Mouse (Mus musculus): ENCODE results near the gene Mfsd4b2.
"Not testable (repeated sequence)": the region's sequence is repeated elsewhere in the genome, so short reads cannot be mapped to it uniquely, and the experiment has no call there.

The Mfsd4b2 gene

DNA sequence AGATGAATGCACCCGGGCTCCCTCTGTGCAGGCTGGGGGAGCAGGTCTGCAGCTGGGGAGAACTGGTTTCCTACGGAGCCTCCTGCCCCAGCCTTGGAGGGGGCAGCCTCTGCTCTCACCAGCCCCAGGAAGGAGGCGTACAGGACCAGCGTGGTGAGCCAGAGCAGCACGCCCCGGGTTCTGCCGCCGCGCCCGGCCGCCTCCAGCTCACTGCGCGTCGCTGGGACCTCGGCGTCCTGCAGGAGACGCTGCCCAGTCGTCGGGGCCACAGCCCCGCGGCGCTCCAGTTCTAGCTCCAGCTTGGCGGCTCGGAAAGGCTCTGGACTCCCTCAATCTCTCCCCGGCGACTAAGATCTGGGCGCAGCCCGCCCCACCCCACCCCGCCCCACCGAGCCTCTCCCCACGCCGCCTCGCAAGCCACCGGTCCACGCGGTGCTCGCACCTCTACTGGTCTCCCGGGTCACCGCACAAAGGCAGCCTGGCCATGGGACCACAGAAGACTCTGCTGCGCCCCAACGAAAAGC is at the start of gene Mfsd4b2:
TSS of gene Mfsd4b2 (minus strand) at position 308 of the 524 bp plus-strand sequence.
- peak; percentile 62 for DNase-seq (ENCODE audit: low spot score)

DNA sequence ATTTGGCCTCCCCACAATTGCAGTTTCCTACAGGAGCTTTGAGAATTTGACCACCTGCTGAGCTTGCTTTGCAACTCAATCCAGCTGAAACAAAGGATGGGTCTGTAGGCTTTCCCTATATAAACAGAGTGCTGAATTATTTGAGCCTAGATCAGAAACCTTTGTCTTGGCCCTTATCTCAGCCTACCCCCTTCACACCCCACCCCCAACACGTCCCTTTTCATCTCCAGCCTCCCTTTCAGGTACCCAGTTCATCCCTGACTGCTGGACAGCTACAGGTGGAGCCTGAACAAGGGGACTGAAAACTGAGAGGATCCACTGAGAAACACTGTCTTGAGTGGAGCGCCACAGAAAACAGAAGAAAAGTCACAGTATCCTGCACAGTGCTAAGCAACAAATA is 49.0 kb upstream of the Mfsd4b2 start:
- DNase-seq (ENCODE audit: low spot score) = no peak

DNA sequence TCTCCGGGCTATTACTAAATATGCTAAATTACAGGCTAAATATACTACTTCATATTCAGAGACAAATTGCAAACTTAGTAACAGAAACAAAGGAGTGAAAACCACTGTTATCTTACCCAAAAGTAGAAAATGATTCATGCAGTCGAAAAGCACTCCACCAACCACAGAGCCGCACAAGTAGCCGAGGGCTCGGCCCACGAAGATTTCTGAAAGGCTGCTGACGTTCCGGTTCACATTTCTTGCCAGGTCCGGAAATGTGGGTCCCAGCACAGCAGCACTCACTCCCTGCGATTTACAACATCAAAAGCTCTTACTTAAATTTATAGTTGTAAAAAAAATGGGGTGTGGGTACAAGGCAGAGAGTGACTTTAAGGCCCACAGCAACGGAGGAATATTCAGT is 48.3 kb upstream of the Mfsd4b2 start:
- DNase-seq (ENCODE audit: low spot score) = no peak

- no peak for DNase-seq (ENCODE audit: low spot score)
Measured at GRCm38 (mm10) chr10:39967512-39967911, 40.8 kb upstream of the Mfsd4b2 start.

DNA sequence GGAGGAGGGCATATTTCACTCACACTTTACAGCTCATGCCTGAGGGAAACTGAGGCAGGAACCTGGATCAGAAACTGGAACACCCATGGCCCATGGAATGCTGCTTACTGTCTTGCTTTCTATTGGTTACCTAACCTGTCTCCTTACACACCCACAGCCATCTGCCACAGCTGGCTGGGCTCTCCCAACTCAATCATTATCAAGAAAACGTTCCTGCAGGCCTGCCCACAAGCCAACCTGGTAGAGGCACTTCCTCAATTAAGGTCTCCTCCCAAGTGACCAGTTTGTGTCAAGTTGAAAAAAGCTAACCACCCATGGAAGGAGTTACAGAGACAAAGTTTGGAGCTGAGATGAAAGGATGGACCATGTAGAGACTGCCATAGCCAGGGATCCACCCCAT is 35.2 kb upstream of the Mfsd4b2 start:
- DNase-seq (ENCODE audit: low spot score) = no peak

DNA sequence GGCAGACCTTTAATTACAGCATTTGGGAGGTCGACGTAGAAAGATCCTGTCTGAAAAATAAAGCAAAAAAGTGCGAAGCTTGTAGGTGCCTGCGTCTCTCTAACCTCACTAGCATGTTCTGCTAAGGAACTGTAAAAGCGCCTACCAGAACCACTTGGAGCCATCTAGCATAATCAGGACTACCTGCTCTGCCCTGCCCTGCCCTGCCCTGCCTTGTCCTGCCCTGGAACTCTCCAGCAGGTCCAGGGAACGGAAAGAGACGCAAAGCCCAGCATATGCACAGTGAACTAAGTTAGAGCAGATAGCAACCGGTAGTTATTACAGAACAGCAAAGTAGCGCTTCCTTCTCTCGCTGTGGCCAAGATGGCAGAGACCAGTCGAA is 33.7 kb upstream of the Mfsd4b2 start:
- no peak for DNase-seq (ENCODE audit: low spot score)

DNA sequence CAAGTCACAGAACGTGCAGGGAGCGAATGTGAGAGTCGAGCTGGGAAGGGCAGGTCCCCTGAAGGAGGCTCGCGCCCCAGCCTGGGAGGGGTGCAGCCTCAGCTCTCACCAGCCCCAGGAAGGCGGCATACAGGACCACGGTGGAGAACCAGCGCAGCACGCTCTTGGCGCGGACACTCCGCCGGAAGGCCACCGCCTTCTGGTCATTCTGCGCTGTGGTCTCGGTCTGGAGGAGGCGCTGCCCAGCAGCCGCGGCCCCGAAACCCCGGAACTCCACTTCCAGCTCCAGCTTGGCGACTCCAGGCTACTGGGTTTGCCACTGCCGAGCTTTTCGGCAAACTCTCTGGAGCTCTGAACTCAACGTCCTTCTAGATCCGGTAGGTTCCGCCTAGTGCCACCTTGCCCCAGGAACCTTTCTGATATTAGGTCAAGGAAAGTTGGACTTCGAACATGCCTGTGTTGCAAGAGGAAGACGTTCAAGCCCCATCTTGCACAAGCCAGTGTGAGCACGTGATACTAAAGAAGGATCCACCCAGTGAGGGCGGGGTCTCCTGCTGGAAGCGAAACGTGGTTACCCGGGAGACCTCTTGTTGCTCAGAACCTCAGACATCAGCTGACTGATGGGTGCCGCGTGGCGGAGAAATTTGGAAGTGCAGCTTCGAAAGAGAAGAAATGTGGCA is 33.2 kb upstream of the Mfsd4b2 start, which contains the start of gene Mfsd4b3:
TSS of gene Mfsd4b3 (minus strand) at position 393 of the 680 bp plus-strand sequence.
- DNase-seq (ENCODE audit: low spot score) = peak; percentile 95

DNA sequence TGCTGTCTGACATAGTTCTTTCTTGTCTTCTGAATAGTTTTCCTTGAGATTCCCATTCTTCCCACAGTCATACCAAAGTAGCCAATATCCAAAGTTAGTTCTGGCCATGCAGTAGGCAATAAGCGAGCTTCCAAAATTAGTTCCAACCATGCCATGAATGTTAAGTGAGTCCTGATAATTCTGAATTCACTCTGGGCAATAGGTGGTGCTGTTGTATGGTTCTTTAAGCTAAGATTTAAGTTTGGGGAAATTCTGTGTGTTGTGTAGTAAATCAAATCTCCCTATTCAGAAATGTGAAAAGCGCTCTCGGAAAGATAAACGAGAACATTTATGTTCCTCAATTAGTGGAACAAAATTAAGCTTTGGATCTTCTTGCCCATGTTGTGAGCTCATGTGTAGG is 31.5 kb upstream of the Mfsd4b2 start:
- peak; percentile 49 for DNase-seq (ENCODE audit: low spot score)

- no peak for DNase-seq (ENCODE audit: low spot score)
Measured at GRCm38 (mm10) chr10:39956340-39956878, 29.7 kb upstream of the Mfsd4b2 start.

DNA sequence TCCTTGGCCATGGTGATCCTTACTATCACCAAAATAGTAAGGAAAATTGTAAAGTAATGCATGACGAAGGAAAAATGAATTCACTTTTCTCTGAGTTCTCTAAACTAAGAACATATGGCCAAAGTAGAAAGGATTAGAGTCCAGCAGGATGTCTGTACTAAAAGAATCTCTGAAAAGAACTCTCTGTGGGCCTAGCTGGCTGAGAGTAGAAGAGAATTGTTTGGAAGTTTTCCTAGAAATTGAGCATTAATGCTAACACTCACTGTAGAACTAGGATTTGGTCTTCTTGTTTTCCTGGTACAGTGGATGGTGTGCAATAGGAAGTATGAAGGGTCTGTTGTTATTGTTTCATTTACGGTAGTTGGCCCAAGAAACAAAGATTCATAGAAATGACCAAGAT is 28.4 kb upstream of the Mfsd4b2 start:
- DNase-seq (ENCODE audit: low spot score) = no peak

- no peak for DNase-seq (ENCODE audit: low spot score)
Measured at GRCm38 (mm10) chr10:39949377-39949954, 22.7 kb upstream of the Mfsd4b2 start.

DNA sequence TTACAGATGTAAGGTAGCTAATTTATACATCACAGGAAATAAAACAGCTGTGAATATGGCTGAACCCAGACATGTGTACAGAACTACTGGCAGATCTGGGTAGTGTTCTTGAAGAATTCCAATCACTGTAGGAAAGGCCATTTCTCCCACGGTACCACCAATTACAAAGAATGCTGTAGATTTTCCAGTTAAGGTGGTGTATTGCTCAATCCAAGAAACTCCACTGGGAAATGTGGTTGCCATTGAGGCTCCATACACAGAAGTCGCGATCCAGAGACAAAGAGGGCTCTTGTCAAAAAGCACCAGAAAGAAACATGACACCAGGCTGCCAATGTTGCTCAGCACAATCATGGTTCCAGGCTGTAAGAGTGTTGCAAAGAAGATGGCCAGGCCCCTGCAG is 20.5 kb upstream of the Mfsd4b2 start:
- not testable (repeated sequence) for DNase-seq (ENCODE audit: low spot score)

- no peak for DNase-seq (ENCODE audit: low spot score)
Measured at GRCm38 (mm10) chr10:39936553-39936952, 9.8 kb upstream of the Mfsd4b2 start.

DNA sequence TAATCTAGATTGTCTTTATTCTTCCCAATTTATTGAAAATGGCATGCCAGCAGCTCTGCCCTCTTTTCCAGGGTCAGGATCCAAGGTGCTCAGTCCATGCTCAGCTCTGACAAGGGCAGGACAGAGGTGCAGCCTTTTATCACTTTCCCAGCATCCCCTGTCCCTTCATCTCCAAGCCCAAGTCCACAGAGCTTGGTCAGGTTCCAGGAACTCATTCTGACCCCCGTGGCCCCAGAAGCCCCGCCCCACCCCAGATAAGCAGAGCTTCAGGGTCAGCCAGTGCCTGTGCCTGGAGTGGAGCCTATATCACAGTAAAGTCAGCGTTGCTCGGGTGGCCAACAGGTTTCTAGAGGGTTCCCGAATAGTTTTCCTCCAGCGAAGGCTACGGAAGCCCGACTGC is 2.2 kb downstream of the Mfsd4b2 start:
- DNase-seq (ENCODE audit: low spot score) = not testable (repeated sequence)

DNA sequence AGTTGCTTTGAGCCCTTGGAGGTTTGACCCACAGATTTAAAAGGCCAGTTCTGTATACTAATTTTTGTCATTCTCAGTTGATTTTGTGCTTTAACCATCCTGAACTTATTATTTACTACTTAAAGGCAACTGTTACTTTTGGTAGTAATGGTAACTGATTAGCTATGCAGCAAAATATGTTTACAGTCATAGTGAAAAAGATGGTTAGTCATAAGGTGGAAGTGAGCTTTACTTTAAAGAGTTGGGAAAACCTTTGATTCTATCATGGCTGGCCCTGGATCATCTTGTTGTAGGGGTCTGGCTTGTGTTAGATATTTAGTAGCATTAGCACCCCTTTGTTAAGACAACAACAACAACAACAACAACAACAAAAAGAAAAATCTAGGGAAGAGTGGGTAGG is 14.1 kb downstream of the Mfsd4b2 start:
- DNase-seq (ENCODE audit: low spot score) = no peak

DNA sequence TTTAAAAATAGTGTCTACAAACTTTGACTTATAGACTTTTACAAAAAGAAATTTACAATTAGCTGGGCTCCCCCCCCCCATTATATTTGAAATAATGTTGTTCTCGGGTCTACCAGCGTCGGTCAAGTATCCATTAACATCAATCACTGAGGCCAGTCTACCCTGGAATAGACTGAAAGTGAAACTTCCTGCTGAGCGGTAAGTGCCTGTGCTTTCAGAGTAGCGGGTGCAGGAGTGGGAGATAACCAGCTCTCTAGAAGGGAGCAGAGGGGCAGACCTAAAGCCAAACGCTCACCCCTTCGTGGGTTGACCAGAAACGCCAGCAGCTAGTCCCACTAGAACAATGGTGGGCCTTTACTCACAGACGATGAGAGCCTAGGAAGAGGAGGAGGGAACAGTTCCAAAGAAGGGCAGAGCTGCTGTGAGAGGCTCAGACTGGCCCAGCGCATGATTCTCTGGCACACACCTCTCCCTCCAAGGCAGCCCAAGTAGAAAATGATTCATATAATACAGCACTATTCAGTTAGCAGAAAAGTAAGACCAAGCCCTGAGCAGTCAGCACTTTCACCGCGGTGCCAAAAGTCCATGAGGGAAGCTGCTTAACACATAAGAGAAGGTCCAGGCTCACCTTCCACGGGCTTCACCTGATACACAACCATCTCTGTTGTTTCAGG is 17.8 kb downstream of the Mfsd4b2 start:
- no peak for DNase-seq (ENCODE audit: low spot score)

DNA sequence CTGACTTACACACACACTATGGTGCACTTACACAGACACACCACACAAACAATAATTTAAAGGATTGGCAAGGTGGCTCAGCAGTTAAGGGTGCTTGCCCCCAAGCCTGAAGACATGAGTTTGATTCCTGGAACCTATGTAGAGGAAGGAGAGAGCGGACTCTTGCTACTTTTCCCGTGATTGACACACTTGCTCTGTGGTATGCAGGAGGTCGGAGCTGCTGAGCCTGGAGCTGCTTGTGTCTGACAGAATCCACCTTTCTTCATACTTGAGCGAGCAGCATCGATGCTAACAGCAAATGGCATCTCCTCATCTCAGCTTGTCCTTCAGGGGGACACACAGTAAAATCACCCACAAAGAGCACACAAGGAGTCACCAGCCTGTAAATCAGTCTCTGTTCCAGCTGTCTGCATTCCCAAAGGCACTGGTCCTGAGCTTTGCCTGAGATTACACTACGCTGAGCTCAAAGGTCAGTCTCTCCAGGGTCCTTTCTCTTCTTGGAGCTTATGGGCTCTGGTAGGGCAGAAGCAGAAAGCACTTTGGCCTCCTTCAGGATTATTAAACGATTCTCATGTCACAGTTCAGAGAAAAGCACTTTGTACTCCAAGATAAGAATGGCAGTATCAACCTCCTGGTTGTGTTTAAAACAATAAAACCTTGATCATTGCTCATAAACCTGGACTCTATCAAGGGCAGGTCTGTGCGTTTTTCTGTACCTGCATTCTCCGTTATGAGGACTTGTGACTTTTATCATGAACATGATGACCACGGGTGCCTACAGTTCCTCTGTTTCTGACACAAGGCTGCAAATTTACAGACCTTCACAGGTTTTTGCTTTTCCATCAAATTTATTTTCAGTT is 19.7 kb downstream of the Mfsd4b2 start:
- DNase-seq (ENCODE audit: low spot score) = peak; percentile 43

DNA sequence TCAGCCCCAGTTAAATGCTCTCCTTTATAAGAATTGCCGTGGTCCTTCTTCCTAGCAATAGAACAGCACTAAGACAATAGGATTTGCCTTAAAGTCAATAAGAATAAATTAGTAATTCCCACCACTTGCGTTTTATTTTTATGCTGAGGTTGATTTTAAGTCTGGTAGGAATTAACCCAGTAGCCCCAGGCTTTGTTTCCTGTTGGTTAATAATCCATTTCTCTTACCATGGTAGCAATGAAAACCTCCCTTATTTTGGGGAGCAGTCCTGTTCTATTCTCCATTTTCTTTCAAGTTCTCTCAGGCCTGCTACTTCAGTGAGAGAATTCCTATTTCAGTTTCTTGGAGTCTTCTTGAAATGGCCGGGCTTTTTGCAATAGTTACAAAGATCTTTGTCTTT is 22.5 kb downstream of the Mfsd4b2 start:
- DNase-seq (ENCODE audit: low spot score) = no peak

- DNase-seq (ENCODE audit: low spot score) = peak; percentile 87
Measured at GRCm38 (mm10) chr10:39898874-39899371, 27.8 kb downstream of the Mfsd4b2 start, which contains the start of gene Mfsd4b4. Gene Mfsd4b4 (minus strand): TSS chr10:39899238.

DNA sequence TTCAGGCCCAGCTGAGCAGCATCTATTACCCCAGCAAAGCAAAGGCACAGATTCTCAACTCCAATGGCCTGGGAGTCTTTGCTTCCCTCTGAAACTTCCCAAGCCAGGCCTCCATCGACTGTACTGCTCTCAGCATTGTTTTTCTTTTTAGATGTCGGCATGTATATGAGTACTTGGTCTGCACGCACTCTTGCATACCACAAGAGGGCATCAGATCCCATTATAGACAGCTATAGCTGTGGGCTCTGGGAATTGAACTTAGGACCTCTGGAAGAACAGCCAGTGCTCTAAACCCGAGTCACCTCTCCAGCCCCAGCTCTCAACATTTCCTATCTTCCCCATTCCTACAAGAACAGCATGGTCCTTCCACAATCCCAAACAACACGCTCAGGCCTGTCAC is 30.2 kb downstream of the Mfsd4b2 start:
- DNase-seq (ENCODE audit: low spot score) = no peak
